Mouse (Mus musculus): Measurements from ENCODE around the gene Cdkn2d.
"Not testable (repeated sequence)": the region's sequence is repeated elsewhere in the genome, so short reads cannot be mapped to it uniquely, and the experiment has no call there.

Cdkn2d gene

DNA sequence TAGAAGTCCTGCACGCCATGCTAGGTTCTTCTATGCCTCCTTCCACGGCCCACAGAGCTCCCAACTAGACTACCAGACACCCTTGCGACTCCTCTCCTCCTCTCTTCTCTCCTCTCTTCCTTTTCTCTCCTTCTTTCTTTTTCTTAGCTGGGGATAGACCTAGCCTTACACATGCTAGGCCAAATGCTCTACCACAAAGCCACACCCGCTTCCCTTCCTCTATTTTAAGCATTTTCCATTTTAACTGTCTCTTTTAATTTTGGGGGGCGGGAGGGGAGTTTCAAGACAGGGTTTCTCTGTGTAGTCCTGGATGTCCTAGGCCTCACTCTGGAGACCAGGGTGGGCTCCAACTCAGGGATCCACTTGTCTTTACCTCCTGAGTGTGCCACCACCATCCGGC is 27.6 kb upstream of the Cdkn2d start:
- DNase-seq (ENCODE audit: low read depth, low spot score): no peak

DNA sequence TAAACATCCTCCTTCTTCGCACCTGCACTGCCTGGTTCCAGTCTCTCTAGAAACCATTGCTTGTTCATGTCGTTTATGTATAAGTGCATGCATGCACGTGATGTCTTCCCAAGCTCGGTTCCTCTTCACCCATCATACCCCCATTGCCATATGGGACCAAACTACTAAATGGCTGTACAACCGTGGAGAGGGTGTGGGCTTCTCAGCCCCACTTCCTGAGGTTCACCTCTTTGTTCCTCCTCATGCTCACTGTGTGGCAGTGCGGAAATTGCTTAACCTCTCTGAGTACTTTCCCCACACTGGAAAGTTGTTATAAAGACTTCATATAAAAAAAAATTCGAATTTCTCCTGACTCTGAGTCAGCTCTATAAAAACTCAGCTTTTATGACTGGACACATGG is 25.5 kb upstream of the Cdkn2d start:
- DNase-seq (ENCODE audit: low read depth, low spot score): no peak

DNA sequence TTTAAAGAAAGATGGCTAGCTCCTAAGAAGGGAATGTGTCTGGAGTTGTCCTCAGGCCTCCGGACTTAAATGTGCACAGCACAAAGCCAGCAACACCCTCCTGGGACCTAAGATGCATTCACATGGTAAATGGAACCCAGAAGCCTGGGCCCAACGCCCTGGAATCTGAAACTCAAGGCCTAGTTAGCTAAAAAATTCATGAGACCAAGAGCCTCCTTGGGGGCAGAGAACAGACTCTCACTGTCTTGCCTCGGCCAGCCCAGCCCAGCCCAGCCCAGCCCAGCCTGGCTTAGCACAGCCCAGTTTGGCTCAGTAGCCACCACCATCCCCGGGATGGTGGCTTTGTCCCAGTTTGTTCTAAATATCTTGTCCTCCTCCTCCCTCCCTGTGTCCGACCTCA is 24.2 kb upstream of the Cdkn2d start:
- no peak for DNase-seq (ENCODE audit: low read depth, low spot score)

DNA sequence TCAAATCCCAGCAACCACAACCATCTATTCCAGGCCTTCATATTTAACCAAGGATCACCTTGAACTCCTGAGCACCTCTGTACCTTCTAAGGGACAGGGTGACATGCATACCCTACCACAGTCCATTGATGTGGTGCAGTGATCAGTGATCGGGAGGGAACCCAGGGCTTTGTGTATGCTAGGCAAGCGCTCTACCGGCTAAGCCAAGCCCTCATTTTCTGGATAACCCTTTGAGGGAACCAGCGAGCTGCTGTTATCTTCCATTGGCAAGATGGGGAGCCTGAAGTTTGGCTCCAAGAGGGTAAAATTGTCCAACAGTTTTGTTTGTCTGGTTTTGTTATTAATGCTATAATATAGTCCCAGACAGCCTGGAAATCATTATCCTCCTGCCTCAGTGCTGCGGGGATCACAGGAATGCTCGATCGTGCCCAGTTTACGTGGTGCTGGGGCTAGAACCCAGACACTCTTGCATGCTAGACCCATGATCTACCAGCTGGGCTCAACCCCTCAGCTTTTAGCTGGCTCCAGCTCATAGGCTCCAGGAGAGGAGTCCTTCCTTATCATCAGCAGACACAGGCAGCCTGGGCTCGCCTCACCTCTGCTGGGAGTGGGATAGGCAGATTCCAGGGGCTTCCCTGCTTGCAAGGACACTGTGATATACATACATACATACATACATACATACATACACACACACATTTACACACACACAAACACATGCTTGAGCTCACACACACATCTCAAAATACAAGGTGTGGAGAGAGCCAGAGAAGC is 23.3 kb upstream of the Cdkn2d start:
- DNase-seq (ENCODE audit: low read depth, low spot score): no peak

DNA sequence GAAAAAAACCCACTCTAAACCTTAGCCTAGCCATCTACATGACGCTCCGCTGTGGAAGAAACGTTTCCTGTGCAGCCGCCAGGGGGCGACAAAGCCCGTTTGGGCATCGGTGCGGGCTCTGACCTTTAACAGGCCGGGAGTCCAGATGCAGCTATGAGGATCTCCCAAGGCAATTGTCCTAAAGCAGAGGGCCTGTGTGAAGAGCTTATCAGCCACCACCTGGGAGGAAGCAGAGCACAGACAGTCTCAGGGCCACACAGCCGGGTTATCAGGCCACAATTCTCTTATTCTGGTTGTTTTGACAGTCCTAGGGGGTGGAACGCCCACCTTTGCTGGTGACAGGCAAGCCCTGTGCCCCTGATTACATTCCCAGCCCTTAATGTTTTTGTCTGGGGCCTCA is 22.2 kb upstream of the Cdkn2d start:
- DNase-seq (ENCODE audit: low read depth, low spot score): peak; percentile 77

DNA sequence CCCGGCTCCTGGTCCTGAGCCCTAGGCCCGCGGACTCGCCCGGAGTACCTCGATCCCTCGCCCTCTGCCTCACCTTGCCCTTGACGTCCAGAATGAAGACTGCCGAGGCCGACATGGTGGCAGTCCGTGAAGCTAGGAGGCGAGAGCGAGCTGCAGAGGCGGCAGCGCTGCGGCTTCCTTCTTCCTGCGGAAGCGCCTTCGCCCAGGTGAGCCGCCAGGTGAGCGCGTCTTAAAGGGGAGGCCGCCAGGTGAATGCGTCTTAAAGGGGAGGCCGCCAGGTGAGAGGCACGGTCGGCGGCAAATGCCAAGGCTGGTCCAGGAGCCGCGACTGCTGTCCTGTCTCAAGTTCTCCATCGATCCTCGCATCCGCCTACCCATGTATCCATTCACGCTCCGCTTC is 20.9 kb upstream of the Cdkn2d start, which contains the start of gene Ap1m2:
Gene Ap1m2, minus strand, starts transcription at position 204 of the 400 bp plus-strand sequence.
- no peak for DNase-seq (ENCODE audit: low read depth, low spot score)

DNA sequence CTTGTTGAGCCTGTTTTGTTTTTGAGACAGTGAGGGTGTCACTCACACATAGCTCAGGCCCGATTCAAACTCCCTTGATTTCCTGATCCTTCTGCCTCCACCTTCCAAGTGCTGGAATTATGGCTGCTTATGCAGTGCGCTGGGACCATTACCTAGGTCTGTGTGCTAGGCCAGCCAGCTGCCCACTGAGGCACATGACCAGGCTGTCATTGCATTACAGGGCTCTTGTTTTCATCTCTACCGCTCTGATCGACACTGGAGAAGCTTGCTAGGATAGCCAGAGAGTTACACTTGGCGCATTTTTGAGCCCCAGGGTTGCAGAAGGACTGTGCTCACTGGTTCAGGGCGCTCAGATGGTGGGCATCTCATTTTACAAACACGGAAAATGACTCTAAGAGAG is 20.5 kb upstream of the Cdkn2d start:
- DNase-seq (ENCODE audit: low read depth, low spot score): no peak

DNA sequence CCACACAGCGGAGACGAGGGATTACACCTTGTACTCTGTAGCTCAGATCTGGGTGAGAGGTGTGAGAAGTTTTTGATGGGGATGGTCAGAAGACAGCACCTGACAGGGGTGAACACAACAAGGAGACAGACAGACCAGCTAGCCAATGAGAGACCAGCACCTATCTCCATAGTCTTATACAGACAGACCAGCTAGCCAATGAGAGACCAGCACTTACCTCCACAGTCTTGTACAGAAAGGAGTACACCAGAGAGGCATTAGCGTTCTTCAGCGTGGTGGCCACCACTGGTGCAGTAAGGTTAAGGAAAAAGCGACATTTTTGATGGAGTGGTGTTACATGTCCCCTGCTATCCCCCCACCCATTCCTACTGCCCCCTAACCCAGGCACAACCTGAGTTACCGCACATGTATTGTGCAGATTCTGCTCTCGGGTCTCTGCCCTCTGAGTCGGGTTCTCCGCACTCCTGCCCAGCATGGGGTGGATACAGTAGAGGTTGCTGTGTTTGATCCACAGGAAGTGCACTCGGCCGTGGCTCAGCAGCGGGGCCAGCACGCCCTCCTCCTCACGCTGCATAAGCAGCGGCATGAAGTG is 18.0 kb upstream of the Cdkn2d start:
- DNase-seq (ENCODE audit: low read depth, low spot score): no peak

DNA sequence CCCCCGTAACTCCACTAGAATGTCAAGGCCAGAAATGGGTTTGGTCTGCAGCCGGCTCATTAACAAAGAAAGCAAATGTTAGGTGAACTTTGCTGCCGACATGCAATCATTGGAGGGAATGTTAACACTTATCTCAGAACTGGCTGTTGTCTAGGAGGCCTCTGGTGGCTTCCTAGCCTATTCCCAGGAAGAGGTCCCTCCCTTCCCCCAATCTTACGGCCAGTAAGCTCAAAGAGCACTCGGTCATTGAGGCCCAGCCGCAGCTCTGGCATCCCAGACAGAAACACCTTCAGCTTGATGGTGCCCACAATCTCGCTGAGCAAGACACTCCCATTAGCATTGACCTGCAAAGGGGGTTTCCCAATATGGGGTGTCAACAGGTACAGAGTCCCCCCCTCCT is 13.9 kb upstream of the Cdkn2d start:
- DNase-seq (ENCODE audit: low read depth, low spot score): no peak

DNA sequence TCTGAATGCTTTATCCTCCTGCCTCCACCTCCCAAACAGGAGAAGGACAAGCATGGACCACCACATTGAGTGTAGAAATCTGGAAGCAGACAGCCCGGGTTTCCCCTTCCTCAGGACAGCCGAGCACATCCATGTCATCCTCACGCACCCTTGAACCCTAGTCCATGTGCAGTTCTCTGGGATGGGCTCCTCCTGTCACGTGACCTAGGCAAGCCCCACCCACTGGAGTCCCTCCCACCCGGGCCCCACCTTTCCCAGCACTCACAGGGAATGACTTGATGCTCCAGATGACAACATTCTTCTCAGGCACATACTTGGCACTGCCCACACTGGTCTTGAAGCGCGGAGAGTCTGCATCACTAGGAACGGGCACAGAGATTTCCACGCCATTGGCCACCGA is 7.8 kb upstream of the Cdkn2d start:
- DNase-seq (ENCODE audit: low read depth, low spot score): no peak

DNA sequence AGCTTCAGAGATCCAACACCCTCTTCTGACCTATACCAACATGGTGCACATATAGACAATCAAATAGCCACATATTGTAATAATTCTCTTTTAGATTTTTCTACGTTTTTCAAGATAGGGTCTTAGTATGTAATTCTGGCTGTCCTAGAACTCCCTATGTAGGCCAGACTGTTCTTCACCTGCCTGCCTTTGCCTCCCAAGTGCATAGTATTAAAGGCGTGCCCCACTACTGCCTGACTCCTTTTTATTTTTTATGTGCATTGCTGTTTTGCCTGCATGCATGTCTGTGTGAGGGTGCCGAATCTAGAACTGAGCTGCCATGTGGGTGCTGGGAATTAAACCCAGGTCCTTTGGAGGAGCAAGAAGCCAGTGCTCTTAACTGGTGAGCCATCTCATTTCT is 1.1 kb upstream of the Cdkn2d start:
- no peak for DNase-seq (ENCODE audit: low read depth, low spot score)

DNA sequence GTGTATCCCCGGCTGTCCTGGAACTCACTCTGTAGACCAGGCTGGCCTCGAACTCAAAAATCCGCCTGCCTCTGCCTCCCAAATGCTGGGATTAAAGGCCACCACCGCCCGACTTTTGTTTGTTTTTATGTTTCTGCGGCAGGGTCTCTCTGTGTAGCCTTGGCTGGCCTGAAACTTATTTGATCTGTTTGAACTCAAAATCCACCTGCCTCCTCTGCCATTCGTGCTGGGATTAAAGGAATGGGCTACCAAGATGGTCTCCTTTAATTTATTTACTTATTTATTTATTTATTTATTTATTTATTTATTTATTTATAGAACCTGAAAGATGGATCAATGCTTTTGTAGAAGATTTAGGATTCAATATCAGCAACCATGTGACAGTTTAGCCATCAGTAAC is 661 bp upstream of the Cdkn2d start:
- not testable (repeated sequence) for DNase-seq (ENCODE audit: low read depth, low spot score)

DNA sequence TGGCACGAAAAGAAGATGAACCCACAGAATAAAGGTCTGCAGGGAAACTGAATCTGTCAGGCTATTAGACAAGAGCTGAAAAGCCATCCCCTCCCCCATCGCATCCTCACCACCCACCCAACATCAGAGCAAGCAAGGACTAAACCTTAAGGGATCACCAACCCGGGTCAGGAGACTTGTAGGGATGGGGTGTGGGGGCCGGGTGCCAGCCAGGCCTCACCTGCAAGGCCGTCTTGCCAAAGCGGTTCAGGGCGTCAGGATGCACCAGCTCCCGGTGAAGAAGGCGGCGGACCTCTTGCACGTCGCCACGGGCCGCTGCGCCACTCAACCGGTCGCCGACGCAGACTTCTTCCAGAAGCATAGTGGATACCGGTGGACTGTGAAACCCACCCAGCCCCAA is 618 bp downstream of the Cdkn2d start:
- DNase-seq (ENCODE audit: low read depth, low spot score): no peak

DNA sequence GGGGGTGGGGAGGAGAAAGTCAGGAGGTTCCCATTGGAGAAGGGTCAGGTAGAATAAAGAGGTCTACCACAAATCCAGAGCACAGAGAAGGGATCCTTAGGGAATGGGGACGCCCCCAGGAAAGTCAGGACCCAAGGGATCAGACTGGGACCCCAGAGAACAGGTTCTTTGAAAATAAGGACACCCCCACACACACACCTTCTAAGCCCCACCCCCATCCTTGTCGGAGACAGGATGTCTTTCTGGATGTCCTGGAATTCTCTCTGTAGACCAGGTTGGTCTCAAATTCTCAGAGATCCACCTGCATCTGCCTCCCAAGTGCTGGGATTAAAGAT is 1.9 kb downstream of the Cdkn2d start:
- DNase-seq (ENCODE audit: low read depth, low spot score): no peak

DNA sequence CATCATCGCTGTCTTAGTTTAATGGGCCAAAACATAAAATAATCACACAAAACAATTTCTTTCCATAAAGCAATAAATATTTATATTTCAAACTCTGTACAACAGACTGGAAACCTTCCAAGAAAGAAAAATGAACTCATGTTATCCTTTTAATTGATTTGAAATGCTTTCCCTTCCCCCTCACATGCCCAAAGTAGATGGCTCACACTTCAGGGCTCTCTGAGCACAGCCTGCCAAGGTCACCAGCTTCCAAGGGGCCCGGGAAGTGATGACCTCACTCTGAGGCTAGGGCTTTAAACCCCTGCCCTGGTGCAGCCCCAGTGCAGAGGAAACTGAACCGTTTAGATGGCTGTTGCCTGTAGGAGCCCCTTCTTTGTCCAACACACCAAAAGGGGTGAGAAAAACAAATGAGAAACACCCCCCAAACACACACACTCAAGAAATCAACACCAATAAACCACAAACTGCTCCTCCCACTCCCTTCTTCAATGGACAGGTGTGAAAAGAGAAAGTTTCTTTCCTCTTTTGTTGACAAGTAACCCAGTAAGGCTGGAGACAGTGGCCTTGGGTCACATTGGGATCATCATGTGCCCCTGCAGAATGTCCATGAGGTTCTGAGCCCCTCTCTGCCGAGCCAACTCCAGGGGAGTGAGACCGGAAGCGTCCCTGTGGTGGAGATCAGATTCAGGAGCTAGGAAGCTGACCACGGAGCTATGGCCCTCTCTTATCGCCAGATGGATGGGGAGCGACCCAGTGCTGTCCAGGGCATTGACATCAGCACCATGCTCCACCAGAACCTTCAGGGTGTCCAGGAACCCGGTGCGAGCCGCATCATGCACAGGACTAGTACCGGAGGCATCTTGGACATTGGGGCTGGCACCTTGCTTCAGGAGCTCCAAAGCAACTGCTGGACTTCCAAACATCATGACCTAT is 2.5 kb downstream of the Cdkn2d start:
- DNase-seq (ENCODE audit: low read depth, low spot score): no peak

DNA sequence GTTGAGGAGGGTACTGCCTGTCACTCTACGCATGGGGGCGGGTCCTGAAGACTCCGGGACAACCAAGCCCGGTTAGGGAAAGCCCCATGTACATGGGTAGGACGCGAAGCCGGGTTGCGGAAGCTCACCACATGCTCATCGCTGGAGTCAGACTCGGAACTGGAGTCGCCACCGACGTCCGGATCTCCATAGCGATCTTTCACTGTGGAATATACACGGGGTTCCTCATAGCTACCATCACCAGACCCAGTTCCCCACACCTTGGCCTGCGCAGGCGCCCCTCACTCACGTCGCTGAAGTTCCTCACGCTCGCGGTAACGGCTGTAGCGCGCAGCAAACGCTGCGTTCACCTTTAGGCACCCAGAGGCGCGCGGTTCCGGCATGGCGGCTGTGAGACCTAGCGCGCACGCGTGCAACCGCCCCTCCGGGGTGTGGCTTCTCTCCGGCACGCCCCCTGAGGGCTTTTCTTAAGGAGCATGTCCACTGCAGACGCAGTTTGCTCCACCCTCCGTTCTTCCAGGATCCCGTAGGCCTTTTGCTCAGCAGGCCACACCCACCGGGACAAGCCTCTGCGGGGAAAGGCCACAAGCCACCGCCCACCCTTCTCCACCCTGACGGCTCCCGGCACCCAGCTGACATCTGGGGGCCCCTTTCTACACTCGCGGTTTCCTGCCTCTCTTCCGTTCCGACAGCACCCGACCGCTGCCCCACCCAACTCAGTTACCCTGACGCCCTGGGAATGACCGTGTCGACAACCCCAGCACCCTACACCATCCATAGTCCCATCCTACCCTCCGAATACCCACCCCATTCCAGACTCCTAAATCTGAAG is 3.4 kb downstream of the Cdkn2d start, which contains the start of gene Kri1:
Gene Kri1, minus strand, starts transcription at position 399 of the 832 bp plus-strand sequence.
- peak; percentile 95 for DNase-seq (ENCODE audit: low read depth, low spot score)

DNA sequence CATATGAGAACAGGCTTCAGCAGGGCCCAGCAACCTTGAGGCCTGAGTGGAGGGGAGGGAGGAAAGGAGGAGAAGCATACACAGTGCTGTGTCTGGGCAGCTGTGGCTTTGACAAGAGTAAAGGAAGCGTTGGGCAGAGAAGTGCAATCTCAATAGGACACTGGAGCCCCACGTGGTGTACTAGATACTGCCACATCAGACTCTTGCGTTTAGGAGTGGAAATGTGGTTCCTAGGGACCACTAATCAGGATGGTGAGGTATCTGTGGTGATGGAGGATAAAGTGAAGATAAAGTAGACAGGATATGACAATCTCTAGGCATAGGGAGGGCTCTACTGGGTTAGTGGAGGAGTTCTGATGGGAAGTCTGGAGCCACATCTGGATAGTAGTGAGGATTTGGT is 4.5 kb downstream of the Cdkn2d start:
- DNase-seq (ENCODE audit: low read depth, low spot score): no peak

DNA sequence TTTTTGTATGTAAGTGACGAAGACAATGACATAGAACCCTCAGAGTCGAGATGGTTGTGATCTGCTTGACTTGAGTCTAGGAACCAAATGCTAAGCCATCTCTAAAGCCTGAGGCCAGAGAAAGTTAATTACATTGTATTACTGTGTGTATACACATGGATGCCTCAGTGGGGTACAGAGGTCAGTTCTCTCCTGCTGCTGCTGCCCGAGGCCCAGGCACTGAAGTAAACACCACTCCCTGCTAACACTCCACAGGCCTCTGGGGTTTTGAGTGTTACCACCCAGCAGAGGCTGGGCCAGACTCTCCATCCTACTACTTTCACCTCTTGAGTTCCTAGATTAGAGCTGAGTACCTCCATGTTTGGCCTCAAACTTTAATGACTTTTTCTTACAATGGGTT is 7.2 kb downstream of the Cdkn2d start:
- no peak for DNase-seq (ENCODE audit: low read depth, low spot score)

DNA sequence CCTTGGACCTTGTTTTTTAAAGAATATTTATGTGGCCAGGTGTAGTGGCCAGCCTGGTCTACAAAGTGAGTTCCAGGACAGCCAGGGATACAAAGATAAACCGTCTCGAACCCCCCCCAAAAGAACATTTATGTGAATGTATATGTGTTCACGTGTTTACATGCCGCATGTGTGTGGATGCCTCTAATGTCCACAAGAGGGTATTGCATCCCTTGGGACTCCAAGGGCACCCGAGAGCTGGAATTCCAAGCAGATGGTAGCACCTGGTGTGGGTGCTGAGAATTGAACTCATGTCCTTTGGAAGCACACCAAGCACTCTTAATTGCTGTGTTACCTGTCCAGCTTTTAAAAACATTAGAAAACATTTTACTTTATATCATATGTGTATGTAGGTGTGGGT is 7.6 kb downstream of the Cdkn2d start:
- no peak for DNase-seq (ENCODE audit: low read depth, low spot score)

DNA sequence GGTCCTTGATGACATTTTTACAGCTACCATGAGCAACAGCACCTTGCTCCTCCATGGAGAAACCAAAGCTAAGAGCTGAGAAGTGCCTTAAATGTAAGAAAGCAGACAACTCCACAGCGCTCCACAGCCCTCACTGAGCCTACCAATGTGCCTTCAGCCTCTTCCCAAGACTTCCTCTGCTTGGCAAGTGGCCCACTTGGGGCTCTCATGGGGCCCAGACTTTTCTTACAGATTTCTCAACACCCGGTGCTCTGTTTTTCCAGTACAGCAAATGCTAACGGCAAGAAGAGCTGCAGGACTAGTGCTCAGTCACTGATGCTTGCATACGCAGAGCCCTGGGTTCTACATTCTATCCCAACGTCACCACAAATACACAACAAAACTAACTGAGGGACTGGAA is 13.4 kb downstream of the Cdkn2d start:
- no peak for DNase-seq (ENCODE audit: low read depth, low spot score)

DNA sequence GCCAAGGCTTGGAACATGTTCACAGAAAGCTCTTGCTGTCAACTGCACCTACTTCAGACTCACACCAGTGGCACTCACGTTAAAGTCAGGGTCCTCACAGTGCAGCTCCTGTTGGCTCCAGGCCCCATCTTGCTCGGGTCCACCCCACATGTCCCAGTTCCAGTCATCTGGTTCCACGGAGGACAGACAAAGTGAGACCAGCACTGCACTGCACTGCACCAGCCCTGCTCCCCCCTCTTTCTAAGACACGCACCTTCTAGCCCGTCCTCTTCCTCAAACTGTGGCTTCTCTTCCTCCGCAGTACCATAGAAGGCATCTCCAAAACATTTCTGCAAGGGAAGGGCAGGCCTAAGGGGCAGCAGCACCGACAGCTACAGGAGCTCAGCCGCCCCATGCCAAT is 14.9 kb downstream of the Cdkn2d start:
- DNase-seq (ENCODE audit: low read depth, low spot score): no peak

DNA sequence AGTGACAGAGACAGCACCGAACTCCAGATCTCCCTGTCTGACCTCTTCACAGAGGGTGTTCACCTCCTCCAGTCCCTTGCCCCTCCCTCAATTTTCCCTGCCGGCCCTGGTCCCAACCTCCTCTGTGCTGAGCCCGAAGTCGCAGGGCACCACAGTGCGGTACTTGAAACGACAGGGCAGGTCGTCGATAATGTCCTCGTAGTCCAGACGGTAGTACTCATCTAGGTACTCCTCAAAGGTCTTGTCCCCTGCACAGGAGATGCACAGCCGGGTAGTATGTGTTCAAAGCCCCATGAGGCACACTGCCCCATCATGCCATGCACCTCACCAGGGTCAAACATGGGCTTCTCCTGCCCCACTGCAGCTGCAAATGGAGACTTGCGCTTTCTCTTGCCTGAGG is 15.5 kb downstream of the Cdkn2d start:
- no peak for DNase-seq (ENCODE audit: low read depth, low spot score)

Data from embryo, embryonic 11.5 days (tissue).